19 mouse cellular contexts compared by ENCODE assay signal in the genomic region with DNA sequence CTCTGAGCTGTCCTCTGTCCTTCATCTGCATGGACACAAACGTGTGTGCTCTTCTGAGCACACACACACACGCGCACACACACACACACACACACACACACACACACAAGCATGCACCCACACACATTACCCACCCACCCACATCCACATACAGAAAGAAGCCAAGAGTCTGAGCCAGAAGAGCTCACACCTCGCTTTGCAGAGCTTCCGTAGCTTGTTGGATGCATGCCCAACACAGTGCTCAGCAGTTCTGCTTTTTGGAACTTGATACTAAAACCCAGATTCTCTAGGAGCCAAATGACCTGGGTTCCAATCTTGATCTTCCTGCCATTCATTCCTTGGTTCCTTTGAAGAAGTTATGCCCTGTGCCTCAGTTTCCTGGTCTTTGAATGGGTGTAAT.
A peak's percentile ranks its signal among the peaks of the same experiment; 100 is the strongest.
DNase-seq lines count a peak whose midpoint lies in the region; ATAC-seq and TF ChIP-seq lines count a peak whose summit lies in the region.
"Had no signal": no experiment of that assay in that cellular context is flagged by ENCODE, and none has a peak within 500 bp of the region (broad histone marks: within the 10 kb centered on the region; RNA-seq: fewer than 3 reads in every experiment).

No protein-coding gene starts in this region.

- H3K9ac ChIP-seq in forebrain, embryonic 14.5 days (ENCODE audit: low read length), result no peak overlapping the region
- no peak overlapping the region for H3K9ac ChIP-seq in forebrain, embryonic 11.5 days (ENCODE audit: low read length)
- no peak overlapping the region for H3K9ac ChIP-seq in limb, embryonic 14.5 days (ENCODE audit: low read depth, low read length, severe bottlenecking)
- no peak overlapping the region for H3K9ac ChIP-seq in heart, embryonic 11.5 days (ENCODE audit: low read depth, low read length)
- H3K9ac ChIP-seq: embryonic facial prominence, embryonic 13.5 days; liver, embryonic 13.5 days had no signal

- no peaks in the 10 kb centered on the region for H3K27me3 ChIP-seq in forebrain, embryonic 14.5 days (replicated peaks; ENCODE audit: control insufficient read depth, insufficient read depth, low read length)
- H3K27me3 ChIP-seq in forebrain, embryonic 11.5 days (ENCODE audit: control insufficient read depth, insufficient read depth, low read length), result no peaks in the 10 kb centered on the region
- H3K27me3 ChIP-seq in limb, embryonic 14.5 days (ENCODE audit: control insufficient read depth, insufficient read depth, low read length), result peaks cover 14% of the 10 kb centered on the region; the same call in 1 of the 2 replicates
- H3K27me3 ChIP-seq in limb, embryonic 10.5 days (ENCODE audit: low read depth, poor library complexity, severe bottlenecking), result peaks cover 28% of the 10 kb centered on the region
- peaks cover 13% of the 10 kb centered on the region for H3K27me3 ChIP-seq in heart, embryonic 11.5 days (ENCODE audit: control insufficient read depth, insufficient read depth, low read length)
- H3K27me3 ChIP-seq: CH12.LX had no signal

- H3K27ac ChIP-seq in forebrain, embryonic 14.5 days (ENCODE audit: low read depth, low read length), result no peak overlapping the region
- H3K27ac ChIP-seq in forebrain, embryonic 11.5 days (ENCODE audit: low read depth, low read length), result no peak overlapping the region
- no peak overlapping the region for H3K27ac ChIP-seq in limb, embryonic 14.5 days (replicated peaks; ENCODE audit: low read depth, low read length)
- H3K27ac ChIP-seq in limb, embryonic 10.5 days, result no peak overlapping the region
- H3K27ac ChIP-seq in heart, embryonic 11.5 days (ENCODE audit: low read depth, low read length), result no peak overlapping the region
- H3K27ac ChIP-seq: embryonic facial prominence, embryonic 13.5 days; forebrain, embryonic 10.5 days; gastrocnemius, adult 2 months; liver, embryonic 13.5 days had no signal

- ATAC-seq in forebrain, embryonic 14.5 days, result no peak
- ATAC-seq in forebrain, embryonic 11.5 days (replicated peaks; ENCODE audit: low FRiP score), result no peak
- no peak for ATAC-seq in limb, embryonic 14.5 days (ENCODE audit: low FRiP score, low read depth)
- ATAC-seq in heart, embryonic 11.5 days (replicated peaks; ENCODE audit: insufficient number of reproducible peaks, low FRiP score, low TSS enrichment), result no peak

- no peak overlapping the region for H3K4me2 ChIP-seq in forebrain, embryonic 14.5 days (ENCODE audit: low read length)
- H3K4me2 ChIP-seq in forebrain, embryonic 11.5 days (ENCODE audit: low read depth, low read length, severe bottlenecking), result no peak overlapping the region
- no peak overlapping the region for H3K4me2 ChIP-seq in limb, embryonic 14.5 days (replicated peaks; ENCODE audit: low read depth, low read length, severe bottlenecking)
- H3K4me2 ChIP-seq in heart, embryonic 11.5 days, result no peak overlapping the region
- H3K4me2 ChIP-seq: embryonic facial prominence, embryonic 13.5 days; liver, embryonic 13.5 days had no signal

- H3K4me1 ChIP-seq in forebrain, embryonic 14.5 days (ENCODE audit: control insufficient read depth, insufficient read depth, low read length), result 0 out of 2 replicates have a peak, but pooled peaks cover 3% of the 10 kb centered on the region
- H3K4me1 ChIP-seq in forebrain, embryonic 11.5 days (replicated peaks; ENCODE audit: control insufficient read depth, insufficient read depth, low read length), result peaks cover 5% of the 10 kb centered on the region; the same call in 1 of the 2 replicates
- peaks cover 12% of the 10 kb centered on the region for H3K4me1 ChIP-seq in limb, embryonic 14.5 days (ENCODE audit: control insufficient read depth, insufficient read depth, low read length)
- peaks cover 12% of the 10 kb centered on the region for H3K4me1 ChIP-seq in limb, embryonic 10.5 days
- H3K4me1 ChIP-seq in heart, embryonic 11.5 days (ENCODE audit: control insufficient read depth, insufficient read depth, low read length), result no peaks in the 10 kb centered on the region
- H3K4me1 ChIP-seq: liver, embryonic 13.5 days had no signal

- 68% methylated on average over 5 of the region's 5 CpGs for WGBS in forebrain, embryonic 14.5 days
- 94% methylated on average over 5 of the region's 5 CpGs for WGBS in forebrain, embryonic 11.5 days
- 54% methylated on average over 4 of the region's 5 CpGs for WGBS in limb, embryonic 14.5 days
- 96% methylated on average over 5 of the region's 5 CpGs for WGBS in limb, embryonic 10.5 days
- 86% methylated on average over 5 of the region's 5 CpGs for WGBS in heart, embryonic 11.5 days (ENCODE audit: insufficient replicate concordance)

- H3K9me3 ChIP-seq in forebrain, embryonic 14.5 days (replicated peaks; ENCODE audit: control insufficient read depth, low read length), result no peaks in the 10 kb centered on the region
- no peaks in the 10 kb centered on the region for H3K9me3 ChIP-seq in forebrain, embryonic 11.5 days (ENCODE audit: control insufficient read depth, low read length)
- H3K9me3 ChIP-seq in limb, embryonic 14.5 days (ENCODE audit: control insufficient read depth, low read length), result no peaks in the 10 kb centered on the region
- H3K9me3 ChIP-seq in limb, embryonic 10.5 days (replicated peaks), result no peaks in the 10 kb centered on the region
- no peaks in the 10 kb centered on the region for H3K9me3 ChIP-seq in heart, embryonic 11.5 days (replicated peaks; ENCODE audit: control insufficient read depth, low read length)
- H3K9me3 ChIP-seq: embryonic facial prominence, embryonic 13.5 days; forebrain, embryonic 10.5 days; liver, embryonic 13.5 days had no signal

- intact Hi-C loops in left cerebral cortex, postnatal 10 days (cut with DNase I), result loop anchor here (5.0 kb wide), 1 partner anchor 79 kb away; no protein-coding TSS in a partner anchor

- DNase-seq in forebrain, embryonic 14.5 days (ENCODE audit: low spot score), result peak; percentile 58
- no peak for DNase-seq in forebrain, embryonic 11.5 days (ENCODE audit: low spot score)
- DNase-seq in limb, embryonic 14.5 days (ENCODE audit: low spot score), result peak; percentile 28
- no peak for DNase-seq in limb, embryonic 10.5 days (ENCODE audit: low spot score)
- DNase-seq in left cerebral cortex, postnatal 10 days (ENCODE audit: extremely low spot score in 1 of 2, low spot score in 2 of 2), result peak; percentile 39 to 52
- DNase-seq in right cerebral cortex, postnatal 25 days, result peak; percentile 43
- DNase-seq in embryo, embryonic 10 days (ENCODE audit: low spot score), result no peak
- DNase-seq: adrenal gland, adult 8-10 months; cerebellum, adult 18-20 months; gastrocnemius, adult 2 months; heart, adult 18-20 months; kidney, adult 8-10 months; kidney, postnatal 36 days; liver, embryonic 13.5 days; thymus, adult 2 months had no signal

- no peak overlapping the region for H3K4me3 ChIP-seq in forebrain, embryonic 14.5 days (ENCODE audit: low read depth, low read length)
- no peak overlapping the region for H3K4me3 ChIP-seq in forebrain, embryonic 11.5 days (ENCODE audit: low read depth, low read length)
- H3K4me3 ChIP-seq in limb, embryonic 14.5 days (replicated peaks; ENCODE audit: low read length), result no peak overlapping the region
- H3K4me3 ChIP-seq in limb, embryonic 10.5 days, result no peak overlapping the region
- no peak overlapping the region for H3K4me3 ChIP-seq in heart, embryonic 11.5 days (ENCODE audit: low read depth, low read length)
- H3K4me3 ChIP-seq: embryonic facial prominence, embryonic 13.5 days; forebrain, embryonic 10.5 days; gastrocnemius, adult 2 months; liver, embryonic 13.5 days had no signal

- TF ChIP-seq POLR2A in limb, embryonic 14.5 days (IDR thresholded peaks at IDR 0.05; ENCODE audit: borderline replicate concordance, extremely low read depth, insufficient read depth, insufficient read length), result no peak

- no peaks in the 10 kb centered on the region for H3K36me3 ChIP-seq in forebrain, embryonic 14.5 days (ENCODE audit: control insufficient read depth, insufficient read depth, low read length)
- H3K36me3 ChIP-seq in forebrain, embryonic 11.5 days (ENCODE audit: control insufficient read depth, insufficient read depth, low read length), result no peaks in the 10 kb centered on the region
- no peaks in the 10 kb centered on the region for H3K36me3 ChIP-seq in limb, embryonic 14.5 days (ENCODE audit: control insufficient read depth, insufficient read depth, low read length)
- no peaks in the 10 kb centered on the region for H3K36me3 ChIP-seq in limb, embryonic 10.5 days
- H3K36me3 ChIP-seq in heart, embryonic 11.5 days (ENCODE audit: control insufficient read depth, insufficient read depth, low read length), result no peaks in the 10 kb centered on the region
- H3K36me3 ChIP-seq: embryonic facial prominence, embryonic 13.5 days; forebrain, embryonic 10.5 days; liver, embryonic 13.5 days had no signal

Comparison
In these comparisons a context has a peak if more than half of its experiments do, and no peak if none do; other contexts are left out.
1. DNase-seq: peak in forebrain, embryonic 14.5 days (single experiment), limb, embryonic 14.5 days (single experiment), left cerebral cortex, postnatal 10 days (2 of 2) and right cerebral cortex, postnatal 25 days (single experiment); none in forebrain, embryonic 11.5 days (single experiment), limb, embryonic 10.5 days (single experiment) and embryo, embryonic 10 days (single experiment).